Mouse (Mus musculus): ENCODE results near the gene Zbtb38. TPM values are rescaled to one million over a fixed set of nuclear protein-coding genes. Genes with fewer than 3 reads are reported as not detected.
"Not testable (repeated sequence)": the region's sequence is repeated elsewhere in the genome, so short reads cannot be mapped to it uniquely, and the experiment has no call there.

Gene Zbtb38
- polyA plus RNA-seq, 1 experiment: 15.0 TPM

DNA sequence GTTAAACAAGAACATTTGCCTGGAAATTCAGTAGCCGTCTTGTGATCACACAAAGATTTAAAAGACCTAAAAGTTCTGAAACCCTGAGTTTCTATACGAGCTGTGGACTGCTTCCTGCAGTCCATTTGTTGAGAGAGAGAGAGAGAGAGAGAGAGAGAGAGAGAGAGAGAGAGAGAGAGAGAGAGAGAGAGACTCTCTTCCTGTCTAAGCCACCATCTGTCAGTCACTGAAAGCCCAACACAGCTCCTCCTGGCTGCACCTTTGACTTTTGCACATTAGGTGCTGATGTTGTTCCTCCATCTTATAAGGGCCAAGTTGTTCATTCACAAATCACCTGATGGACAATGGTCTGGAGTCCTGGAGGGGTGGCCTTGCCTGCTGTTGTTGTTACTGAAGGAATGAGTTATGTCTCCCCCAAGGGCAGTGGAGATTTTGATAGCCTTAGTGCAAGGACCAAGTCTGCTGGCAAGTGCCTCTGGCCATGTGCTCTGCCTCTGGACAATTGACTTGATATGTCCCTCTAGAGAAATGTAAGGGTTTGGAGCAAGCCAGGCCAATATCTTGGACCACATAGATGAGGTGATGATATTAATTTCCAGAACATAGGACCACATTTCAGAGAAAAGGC lies 105.8 kb downstream of the Zbtb38 start:
- TF ChIP-seq POLR2A (IDR thresholded peaks at IDR 0.05; ENCODE audit: borderline replicate concordance, extremely low read depth, insufficient read depth, insufficient read length, poor library complexity, severe bottlenecking) (no peak), CTCF (IDR thresholded peaks at IDR 0.05; ENCODE audit: borderline replicate concordance, extremely low read depth, insufficient read depth, insufficient read length) (no peak)
- DNase-seq (ENCODE audit: low read depth): no peak

DNA sequence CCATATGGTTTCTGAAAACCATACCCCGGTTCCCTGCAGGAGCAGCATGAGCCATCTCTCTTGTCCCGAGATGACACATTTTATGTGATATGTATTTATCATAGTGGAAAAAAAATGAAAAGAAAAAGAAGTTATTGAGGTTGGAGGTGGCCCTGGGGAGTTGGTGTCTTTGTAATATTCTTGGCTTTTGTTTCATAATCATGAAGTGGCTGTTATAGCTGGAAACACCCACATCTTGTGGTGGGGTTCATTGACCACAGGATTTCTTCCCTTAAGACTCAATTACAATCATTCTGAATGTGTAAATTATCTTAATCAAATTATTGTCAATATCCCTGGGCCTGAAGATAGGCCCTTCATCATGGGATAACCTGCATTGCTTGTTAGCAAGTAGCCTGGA lies 107.8 kb downstream of the Zbtb38 start:
- DNase-seq (ENCODE audit: low read depth): no peak
- TF ChIP-seq POLR2A (IDR thresholded peaks at IDR 0.05; ENCODE audit: borderline replicate concordance, extremely low read depth, insufficient read depth, insufficient read length, poor library complexity, severe bottlenecking): no peak
- no peak for TF ChIP-seq CTCF (IDR thresholded peaks at IDR 0.05; ENCODE audit: borderline replicate concordance, extremely low read depth, insufficient read depth, insufficient read length)

DNA sequence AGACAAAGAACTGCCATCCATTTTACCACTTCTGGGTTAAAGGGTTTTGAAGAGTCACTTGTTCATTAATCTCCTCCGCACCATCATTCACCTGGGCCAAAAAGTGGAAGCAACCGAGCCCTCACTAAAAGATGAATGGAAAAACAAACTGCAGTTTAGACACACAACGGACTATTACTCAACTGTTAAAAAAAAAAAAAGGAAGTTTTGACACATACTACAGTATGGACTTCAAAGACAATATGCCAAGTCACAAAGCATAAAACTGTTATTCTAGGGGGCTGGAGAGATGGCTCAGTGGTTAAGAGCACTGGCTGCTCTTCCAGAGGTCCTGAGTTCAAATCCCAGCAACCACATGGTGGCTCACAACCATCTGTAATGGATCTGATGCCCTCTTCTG lies 108.6 kb downstream of the Zbtb38 start:
- not testable (repeated sequence) for DNase-seq (ENCODE audit: low read depth)

DNA sequence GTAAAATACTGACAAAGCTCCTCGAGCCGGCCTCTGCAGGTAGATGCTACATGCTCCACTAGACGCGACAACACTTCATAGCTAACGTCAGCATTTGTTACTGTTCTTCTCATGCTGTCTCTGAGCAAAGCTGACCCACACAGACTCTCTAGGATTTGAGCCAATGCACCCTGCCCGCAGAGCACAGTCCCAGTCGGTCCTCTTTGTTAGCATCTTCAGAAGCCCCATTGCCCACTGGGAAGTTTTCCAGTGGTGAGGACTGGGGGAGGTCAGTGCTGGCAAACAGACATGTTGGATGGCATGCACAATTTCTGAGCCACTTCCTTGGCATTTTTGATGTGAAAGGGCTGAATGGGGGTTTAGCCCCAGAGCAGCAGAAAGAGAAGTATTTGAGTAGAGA lies 113.2 kb downstream of the Zbtb38 start:
- peak; percentile 44 for DNase-seq (ENCODE audit: low read depth)
- TF ChIP-seq POLR2A (IDR thresholded peaks at IDR 0.05; ENCODE audit: borderline replicate concordance, extremely low read depth, insufficient read depth, insufficient read length, poor library complexity, severe bottlenecking) (no peak), CTCF (IDR thresholded peaks at IDR 0.05; ENCODE audit: borderline replicate concordance, extremely low read depth, insufficient read depth, insufficient read length) (no peak)

DNA sequence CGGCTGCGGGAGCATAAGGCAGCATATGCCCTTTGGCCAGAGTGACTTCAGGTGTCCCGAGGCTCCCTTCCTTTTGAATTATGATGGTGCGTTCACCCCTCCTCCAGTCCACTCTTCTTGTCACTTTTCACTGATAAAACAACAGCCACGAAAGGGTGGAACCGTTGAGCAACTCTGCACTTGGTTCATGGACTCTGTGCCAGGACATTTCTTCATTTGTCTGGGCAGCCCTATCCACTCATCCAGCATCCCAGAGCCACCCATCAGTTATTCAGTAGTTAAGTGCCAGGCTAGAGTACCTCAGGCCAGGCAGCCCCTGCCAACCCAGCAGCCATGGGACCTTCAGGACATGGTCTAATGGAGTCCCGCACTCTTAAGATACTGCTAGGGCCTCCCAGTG lies 114.1 kb downstream of the Zbtb38 start:
- no peak for DNase-seq (ENCODE audit: low read depth)
- TF ChIP-seq POLR2A (IDR thresholded peaks at IDR 0.05; ENCODE audit: borderline replicate concordance, extremely low read depth, insufficient read depth, insufficient read length, poor library complexity, severe bottlenecking) (no peak), CTCF (IDR thresholded peaks at IDR 0.05; ENCODE audit: borderline replicate concordance, extremely low read depth, insufficient read depth, insufficient read length) (no peak)

DNA sequence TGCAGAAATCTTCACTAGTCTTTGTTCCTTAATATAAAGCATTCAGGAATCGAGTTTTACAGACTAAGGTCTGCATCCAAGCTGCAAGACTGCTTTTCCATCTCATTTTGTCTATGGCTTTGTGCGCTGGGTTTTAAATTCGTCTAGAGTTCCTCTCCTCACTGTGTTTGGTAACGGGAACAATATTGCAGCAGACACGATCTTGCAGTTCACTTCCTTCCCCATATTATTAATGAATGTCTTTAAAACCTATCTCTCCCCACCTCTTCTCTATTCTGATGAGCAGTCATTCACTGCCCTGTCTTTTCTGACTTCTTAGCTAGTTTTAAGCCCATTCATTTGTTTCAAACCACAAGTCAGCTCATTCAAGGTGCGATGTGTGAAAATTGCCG lies 115.5 kb downstream of the Zbtb38 start:
- TF ChIP-seq POLR2A (IDR thresholded peaks at IDR 0.05; ENCODE audit: borderline replicate concordance, extremely low read depth, insufficient read depth, insufficient read length, poor library complexity, severe bottlenecking): no peak
- no peak for TF ChIP-seq CTCF (IDR thresholded peaks at IDR 0.05; ENCODE audit: borderline replicate concordance, extremely low read depth, insufficient read depth, insufficient read length)

DNA sequence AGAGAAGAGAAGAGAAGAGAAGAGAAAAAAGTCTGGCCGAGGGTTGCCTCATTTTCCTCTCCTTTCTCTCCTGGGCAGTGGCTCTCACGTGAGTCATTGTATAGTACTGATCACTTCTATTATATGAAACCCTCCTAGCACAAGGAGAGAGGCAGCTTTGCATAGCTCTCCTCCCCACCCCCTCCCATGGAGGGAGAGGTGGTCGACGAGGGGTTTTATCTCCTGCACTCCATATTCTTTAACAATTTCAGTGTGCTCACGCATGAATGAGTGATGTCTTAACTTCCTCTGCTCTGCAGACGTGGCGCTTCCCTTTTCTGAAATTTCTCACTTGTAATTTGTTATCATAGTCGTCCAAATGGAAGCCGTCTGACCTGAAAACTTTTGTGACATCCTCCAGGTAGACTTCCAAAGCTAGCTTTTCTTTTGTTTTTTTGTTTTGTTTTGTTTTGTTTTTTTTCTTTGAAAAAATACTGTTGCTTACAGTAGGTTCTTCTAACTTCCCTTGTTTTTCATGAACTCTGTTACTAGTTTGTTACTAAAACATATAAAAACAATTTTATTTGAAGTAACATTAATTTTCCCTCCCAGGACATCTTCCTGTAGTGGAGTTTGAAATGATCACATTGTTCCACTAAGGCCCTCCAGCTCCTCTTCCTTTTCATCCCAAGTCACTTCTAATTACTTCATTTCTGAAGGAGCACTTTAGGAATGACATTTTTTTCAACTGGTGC lies 116.0 kb downstream of the Zbtb38 start:
- no peak for DNase-seq (ENCODE audit: low read depth)
- TF ChIP-seq CTCF (IDR thresholded peaks at IDR 0.05; ENCODE audit: borderline replicate concordance, extremely low read depth, insufficient read depth, insufficient read length) (no peak), POLR2A (IDR thresholded peaks at IDR 0.05; ENCODE audit: borderline replicate concordance, extremely low read depth, insufficient read depth, insufficient read length, poor library complexity, severe bottlenecking) (no peak)

More for the DNA sequence above, 115.5 kb downstream of the Zbtb38 start:
- DNase-seq (ENCODE audit: low read depth): no peak

DNA sequence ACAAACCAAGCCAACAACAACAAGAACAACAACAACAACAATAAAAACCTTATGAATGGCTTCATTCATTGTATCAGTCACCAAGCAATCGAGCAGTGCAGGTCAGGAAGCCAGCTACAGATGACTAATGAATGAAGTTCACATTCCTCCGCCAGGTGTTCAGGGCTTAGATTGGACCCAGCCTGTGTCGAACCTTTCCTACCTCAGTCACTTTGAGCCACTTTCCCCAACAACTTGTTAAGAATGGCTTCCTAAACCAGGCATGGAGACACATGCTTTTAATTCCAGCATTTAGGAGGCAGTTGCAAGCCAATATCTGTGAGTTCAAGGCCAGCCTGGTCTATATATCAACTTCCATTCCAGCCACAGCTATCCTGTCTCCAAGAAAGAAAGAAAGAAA lies 116.7 kb downstream of the Zbtb38 start:
- TF ChIP-seq POLR2A (IDR thresholded peaks at IDR 0.05; ENCODE audit: borderline replicate concordance, extremely low read depth, insufficient read depth, insufficient read length, poor library complexity, severe bottlenecking): no peak
- no peak for TF ChIP-seq CTCF (IDR thresholded peaks at IDR 0.05; ENCODE audit: borderline replicate concordance, extremely low read depth, insufficient read depth, insufficient read length)

DNA sequence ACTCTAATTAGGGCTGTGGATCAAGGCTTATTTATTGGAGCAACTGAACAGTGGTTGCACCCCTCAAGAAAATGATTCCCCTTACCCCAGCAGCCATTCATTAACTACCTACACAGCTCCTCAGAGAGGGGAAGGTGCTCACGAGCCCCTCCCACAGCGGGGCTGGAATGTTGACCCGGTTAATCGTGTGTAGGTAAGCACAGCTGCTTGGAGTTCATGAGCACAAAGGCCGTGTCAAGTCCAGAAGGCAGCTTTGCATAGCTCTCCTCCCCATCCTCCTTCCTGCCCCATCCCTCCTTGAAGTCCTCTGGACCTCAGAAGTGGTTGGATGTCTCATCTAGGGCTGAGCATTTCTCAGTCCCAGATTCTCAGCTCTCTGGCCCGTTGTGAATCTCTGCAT lies 117.5 kb downstream of the Zbtb38 start:
- DNase-seq (ENCODE audit: low read depth): no peak
- TF ChIP-seq POLR2A (IDR thresholded peaks at IDR 0.05; ENCODE audit: borderline replicate concordance, extremely low read depth, insufficient read depth, insufficient read length, poor library complexity, severe bottlenecking) (no peak), CTCF (IDR thresholded peaks at IDR 0.05; ENCODE audit: borderline replicate concordance, extremely low read depth, insufficient read depth, insufficient read length) (no peak)

More for the DNA sequence above, 116.7 kb downstream of the Zbtb38 start:
- DNase-seq (ENCODE audit: low read depth): no peak

DNA sequence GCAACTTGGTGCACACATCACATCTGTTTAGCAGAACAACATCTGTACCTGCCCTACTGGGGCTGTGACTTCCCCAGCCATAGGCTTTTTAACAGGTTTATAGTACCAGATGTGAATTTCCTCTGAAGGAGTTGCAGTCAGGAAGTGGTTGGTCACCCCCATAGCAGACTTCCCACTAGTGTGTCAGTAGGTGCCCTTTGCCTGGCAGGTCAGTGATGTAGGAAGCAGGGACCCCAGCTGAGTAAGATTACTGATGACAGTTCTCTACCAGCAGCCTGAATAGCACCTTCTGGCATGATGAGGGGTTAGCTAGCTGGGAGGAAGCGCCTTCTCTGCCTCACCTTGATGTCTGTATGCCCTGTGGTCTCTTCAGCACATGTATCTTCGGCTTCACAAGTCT lies 118.9 kb downstream of the Zbtb38 start:
- TF ChIP-seq POLR2A (IDR thresholded peaks at IDR 0.05; ENCODE audit: borderline replicate concordance, extremely low read depth, insufficient read depth, insufficient read length, poor library complexity, severe bottlenecking) (no peak), CTCF (IDR thresholded peaks at IDR 0.05; ENCODE audit: borderline replicate concordance, extremely low read depth, insufficient read depth, insufficient read length) (no peak)
- no peak for DNase-seq (ENCODE audit: low read depth)

Other genes starting within 250 kb of the Zbtb38 start
- gene Gm28729, start 227.6 kb downstream of the Zbtb38 start, polyA plus RNA-seq (2012; rRNA removed): 0.08 and 0.18 TPM in 2 replicates
- gene Rasa2, start 121.2 kb downstream of the Zbtb38 start, polyA plus RNA-seq (2012; rRNA removed): 7.5 and 10.7 TPM in 2 replicates
- 29.1 and 40.1 TPM in 2 replicates for gene Pxylp1, start 139.8 kb upstream of the Zbtb38 start, polyA plus RNA-seq (2012; rRNA removed)

Data from brain, embryonic 14.5 days (tissue).